Mouse (Mus musculus) large intestine, adult 2 months (tissue): ENCODE measurements around the gene Aptx. TPM values are rescaled to one million over a fixed set of nuclear protein-coding genes. Genes with fewer than 3 reads are reported as not detected.
A peak's percentile ranks its signal among the peaks of the same experiment; 100 is the strongest.

Experiments used
- DNase-seq: peaks from one replicate; pipeline ENCODE4 v3.0.0-alpha.2; 2012; ENCODE audit warnings: low read depth, low spot score
- WGBS: fragments of 180-500 bp; shearing (Covaris S2); methylation state at CpG from one replicate; pipeline ENCODE4 v1.1.7; 2018; 5-methylcytosine and 5-hydroxymethylcytosine counted together
- polyA plus RNA-seq: library from polyadenylated mRNA; depleted of rRNA; stranded (reverse); fragments of >200 nt; gene quantifications from 2 replicates; pipeline ENCODE4 v1.2.3, GENCODE M21; 2012; rRNA removed

The Aptx gene
- 5.9 and 7.3 TPM in 2 replicates for polyA plus RNA-seq

DNA sequence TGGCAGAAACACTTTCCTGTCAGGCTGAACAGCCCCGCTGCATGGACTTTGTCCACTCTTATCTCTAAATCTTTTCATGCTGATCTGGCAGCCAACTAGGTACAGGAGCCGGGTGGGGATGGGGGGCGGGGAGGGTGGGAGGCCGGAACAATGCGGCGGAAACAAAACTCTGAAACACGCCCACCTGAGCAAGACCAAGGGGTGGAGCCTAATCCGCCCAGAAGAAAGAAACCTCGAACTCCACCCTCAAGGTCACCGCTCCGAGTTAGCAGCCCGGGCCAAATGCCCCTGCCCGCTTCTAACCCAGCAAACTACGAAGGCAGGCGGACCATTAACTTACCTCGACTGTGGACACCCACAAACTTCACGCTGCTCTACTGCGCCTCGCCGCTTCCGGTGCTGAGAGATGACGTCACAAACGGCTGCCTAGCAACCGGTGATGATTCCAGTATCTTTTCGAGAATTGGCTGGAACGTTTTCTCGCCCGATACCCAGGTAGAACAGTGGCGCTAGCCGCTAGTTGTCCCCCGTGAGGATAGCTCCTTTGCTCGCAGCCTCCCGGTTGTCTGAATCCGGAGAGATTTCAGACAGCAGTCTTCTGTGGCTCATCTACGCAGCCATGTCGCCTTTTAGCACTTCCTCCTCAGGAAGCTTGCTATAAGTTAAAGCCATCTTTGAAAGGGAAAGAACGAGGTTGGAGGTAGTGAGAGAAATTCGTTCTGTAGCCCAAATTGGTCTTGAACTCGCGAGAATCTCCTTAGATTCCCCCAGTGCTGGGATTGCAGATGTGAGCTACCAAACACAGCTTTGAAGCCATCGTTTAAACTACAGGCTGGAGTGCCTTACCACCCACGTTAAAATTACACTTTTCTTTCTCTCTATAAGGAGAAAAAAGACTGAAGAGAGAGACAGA lies at the start of gene Aptx:
TSS of gene Aptx (minus strand) at position 398 of the 913 bp plus-strand sequence.
- WGBS, result under 1% methylated on average over 42 of the region's 42 CpGs
- peak; percentile 88 for DNase-seq

DNA sequence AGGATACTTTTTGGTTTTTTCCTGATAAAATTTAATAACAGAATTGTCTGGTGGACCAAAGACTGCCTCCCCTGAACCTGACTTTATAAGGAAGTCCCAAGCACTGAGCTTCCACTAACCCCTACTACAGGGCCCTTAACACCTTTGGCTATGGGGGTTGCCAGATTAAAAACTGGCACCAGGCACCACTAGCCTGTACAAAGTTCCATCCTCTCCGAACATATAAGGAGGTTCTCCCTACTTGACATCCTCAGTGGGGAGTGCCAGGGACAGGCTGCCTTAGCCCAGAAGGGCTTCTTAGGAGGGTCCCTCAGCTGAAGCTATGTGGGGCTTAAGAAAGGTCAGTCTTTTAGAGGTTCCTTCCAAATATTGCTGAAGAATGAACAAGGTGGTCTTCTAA lies 32.4 kb upstream of the Aptx start:
- no peak for DNase-seq

DNA sequence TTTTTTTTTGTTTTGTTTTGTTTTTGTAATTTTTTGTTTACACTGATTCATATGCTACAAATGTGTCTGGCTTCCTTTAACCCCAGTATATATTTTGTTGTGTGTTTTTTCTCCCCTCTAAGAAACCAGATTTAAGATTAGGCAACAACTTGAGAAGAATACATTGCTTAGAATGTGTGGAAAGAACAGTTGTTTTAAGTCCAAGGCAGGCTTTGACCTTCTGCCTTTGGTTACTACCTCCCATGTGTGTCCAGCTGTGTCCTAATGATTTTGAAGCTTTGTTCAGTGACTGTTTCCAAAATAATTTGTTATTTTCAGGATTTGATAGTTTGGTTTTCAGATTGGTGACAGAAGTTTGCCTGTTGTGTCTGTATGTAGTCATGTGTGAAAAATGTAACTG lies 28.3 kb upstream of the Aptx start:
- no peak for DNase-seq

More for the DNA sequence above, 32.4 kb upstream of the Aptx start:
- WGBS, result 65% methylated on average over 1 of the region's 1 CpGs

- DNase-seq, result no peak
- whole genome bisulfite sequencing, result 68% methylated on average over 1 of the region's 1 CpGs
Measured at GRCm38 (mm10) chr4:40727247-40727646, 24.3 kb upstream of the Aptx start.

GRCm38 (mm10) chr4:40725554-40725953 lies 22.6 kb upstream of the Aptx start:
- no peak for DNase-seq

- WGBS, result 40% methylated on average over 7 of the region's 7 CpGs
- DNase-seq, result no peak
Measured at GRCm38 (mm10) chr4:40725141-40725540, 22.1 kb upstream of the Aptx start.

- no peak for DNase-seq
- WGBS, result under 1% methylated on average over 60 of the region's 62 CpGs
Measured at GRCm38 (mm10) chr4:40722687-40723460, 19.9 kb upstream of the Aptx start.

GRCm38 (mm10) chr4:40722011-40722666 lies 19.1 kb upstream of the Aptx start, which contains the start of gene Dnaja1:
Gene Dnaja1 (plus strand): TSS chr4:40722150.
- WGBS, result under 1% methylated on average over 54 of the region's 54 CpGs

GRCm38 (mm10) chr4:40720910-40721309 lies 17.9 kb upstream of the Aptx start:
- DNase-seq, result no peak
- 93% methylated on average over 8 of the region's 8 CpGs for WGBS

More at GRCm38 (mm10) chr4:40722011-40722666, 19.1 kb upstream of the Aptx start, which contains the start of gene Dnaja1:
- peak; percentile 89 for DNase-seq

DNA sequence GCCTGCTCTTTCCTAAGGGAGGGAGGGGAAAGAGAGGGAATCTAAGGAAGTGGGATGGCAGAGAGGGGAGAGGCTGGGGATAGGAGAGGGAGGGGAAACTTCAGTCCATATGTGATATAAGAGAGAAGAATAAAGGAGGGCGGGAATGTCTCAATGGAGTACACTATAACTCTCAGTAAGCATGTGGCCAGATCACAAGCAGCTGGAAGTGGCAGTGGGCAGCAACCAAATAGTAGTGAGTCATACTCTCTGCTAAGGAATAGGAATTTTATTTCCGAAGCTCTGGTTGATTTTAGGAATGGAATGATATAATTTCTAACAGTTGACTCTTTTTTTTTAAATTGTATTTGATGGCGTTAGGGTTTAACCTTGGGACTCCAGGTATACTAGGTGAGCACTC lies 14.1 kb upstream of the Aptx start:
- 90% methylated on average over 3 of the region's 3 CpGs for WGBS
- no peak for DNase-seq

GRCm38 (mm10) chr4:40703710-40704275 lies 799 bp upstream of the Aptx start:
- WGBS, result 11% methylated on average over 9 of the region's 9 CpGs

DNA sequence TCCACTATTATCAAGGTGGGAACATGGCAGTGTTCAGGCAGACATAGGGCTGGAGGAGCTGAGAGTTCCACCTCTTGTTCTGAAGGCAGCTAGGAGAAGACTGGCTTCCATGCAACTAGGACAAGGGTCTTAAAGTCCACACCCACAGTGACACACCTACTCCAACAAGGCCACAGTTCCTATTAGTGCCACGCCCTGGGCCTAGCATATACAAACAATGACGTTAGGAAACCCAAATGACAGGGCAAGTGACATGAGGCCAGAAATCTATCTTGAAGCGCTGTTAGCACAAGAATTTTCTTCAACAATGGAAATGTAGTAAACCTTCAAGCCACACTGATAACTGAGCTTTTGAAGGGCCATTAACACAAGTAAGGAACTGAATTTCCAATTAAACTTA lies 1.2 kb downstream of the Aptx start:
- no peak for DNase-seq
- WGBS, result 25% methylated on average over 3 of the region's 3 CpGs

More at GRCm38 (mm10) chr4:40703710-40704275, 799 bp upstream of the Aptx start:
- no peak for DNase-seq

- peak; percentile 76 for DNase-seq
- WGBS, result 37% methylated on average over 8 of the region's 8 CpGs
Measured at GRCm38 (mm10) chr4:40700216-40700615, 2.8 kb downstream of the Aptx start.

GRCm38 (mm10) chr4:40697059-40697458 lies 5.9 kb downstream of the Aptx start:
- WGBS, result 74% methylated on average over 7 of the region's 7 CpGs
- no peak for DNase-seq

DNA sequence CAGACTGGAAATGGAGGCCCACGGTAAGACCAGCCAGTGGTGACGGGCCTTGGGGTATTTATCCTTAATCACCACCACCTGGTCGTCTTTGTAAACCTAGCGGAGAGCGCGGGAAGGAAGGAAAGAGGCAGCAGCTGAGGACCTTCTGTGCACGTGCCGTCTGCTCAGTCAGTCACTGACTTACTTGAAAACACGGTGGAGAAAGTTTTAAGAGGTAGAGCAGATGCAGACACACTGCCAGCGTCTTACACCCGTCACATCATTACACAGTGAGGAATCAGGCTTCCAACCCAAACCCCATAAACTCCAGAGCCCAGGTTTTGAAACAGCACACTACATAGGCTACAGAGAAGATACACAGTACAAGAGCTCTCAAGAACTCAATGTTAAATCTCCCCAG lies 11.9 kb downstream of the Aptx start:
- no peak for DNase-seq
- 86% methylated on average over 11 of the region's 11 CpGs for WGBS

DNA sequence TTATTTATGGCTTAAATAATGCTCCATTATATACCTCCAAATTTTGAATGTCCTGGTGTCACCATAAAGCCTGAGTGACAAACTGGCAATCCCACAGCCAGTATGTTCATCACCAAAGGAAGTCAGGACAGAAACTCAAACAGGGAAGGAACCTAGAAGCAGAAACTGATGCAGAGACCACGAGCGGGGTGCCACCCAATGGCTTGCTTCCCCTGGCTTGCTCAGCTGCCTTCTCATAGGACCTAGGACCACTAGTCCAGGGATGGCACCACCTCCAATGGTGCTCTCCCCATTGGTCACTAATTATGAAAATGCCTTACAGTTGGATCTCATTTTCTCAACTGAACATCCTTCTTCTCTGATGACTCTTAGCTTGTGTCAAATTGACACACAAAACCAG lies 19.7 kb downstream of the Aptx start:
- DNase-seq, result no peak
- 74% methylated on average over 2 of the region's 2 CpGs for WGBS

GRCm38 (mm10) chr4:40682359-40682758 lies 20.6 kb downstream of the Aptx start:
- DNase-seq, result no peak
- 85% methylated on average over 5 of the region's 5 CpGs for WGBS

DNA sequence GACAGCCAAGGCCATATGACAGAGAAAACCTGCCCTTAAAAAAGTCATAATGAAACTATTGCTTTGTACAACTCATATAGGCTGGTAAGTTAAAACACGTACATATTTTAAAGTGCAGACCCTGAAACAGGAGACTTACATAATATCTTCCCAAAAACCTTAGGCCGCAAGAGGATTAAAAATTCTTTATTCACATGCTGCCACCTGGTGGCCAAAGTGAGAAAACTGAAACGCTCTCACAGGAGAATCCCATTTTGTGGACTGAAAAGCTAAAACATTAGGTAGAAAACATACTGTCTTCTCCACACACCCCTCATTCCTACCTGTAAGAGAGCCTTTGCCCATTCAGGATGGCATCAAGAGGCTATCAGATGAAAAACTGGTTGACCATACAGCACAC lies 21.1 kb downstream of the Aptx start:
- no peak for DNase-seq
- 8% methylated on average over 3 of the region's 3 CpGs for WGBS

- 49% methylated on average over 5 of the region's 5 CpGs for WGBS
- DNase-seq, result no peak
Measured at GRCm38 (mm10) chr4:40680250-40680860, 22.6 kb downstream of the Aptx start.
